Mouse (Mus musculus) neural tube, embryonic 14.5 days (tissue): ENCODE measurements around the gene Ccdc97. TPM values are rescaled to one million over a fixed set of nuclear protein-coding genes. Genes with fewer than 3 reads are reported as not detected.

Experiments used
- ATAC-seq: fragments of 200-750 bp; cut with Nextera tagmentation; 2 replicates; pipeline ENCODE4 v1.8.0; 2017; ENCODE audit warnings: low read depth, mild to moderate bottlenecking, moderate TSS enrichment, moderate library complexity
- H3K27ac ChIP-seq: fragments of 300-500 bp; sonication (generic); 2 replicates; pipeline ENCODE4 v1.5.1; 2014; ENCODE audit warnings: low read depth, mild to moderate bottlenecking, control low read depth, low read length, moderate library complexity, mixed read lengths
- H3K27me3 ChIP-seq: fragments of 300-500 bp; sonication (generic); 2 replicates; pipeline ENCODE4 v1.6.1; 2014; ENCODE audit warnings: low read length; ENCODE audit not compliant: control insufficient read depth, insufficient read depth
- H3K36me3 ChIP-seq: fragments of 300-500 bp; sonication (generic); 2 replicates; pipeline ENCODE4 v1.6.1; 2014; ENCODE audit warnings: low read length, mixed read lengths; ENCODE audit not compliant: control insufficient read depth, insufficient read depth
- H3K4me1 ChIP-seq: fragments of 300-500 bp; sonication (generic); 2 replicates; pipeline ENCODE4 v1.6.1; 2014; ENCODE audit warnings: low read length; ENCODE audit not compliant: control insufficient read depth, insufficient read depth
- H3K4me2 ChIP-seq: fragments of 300-500 bp; sonication (generic); 2 replicates; pipeline ENCODE4 v1.6.1; 2014; ENCODE audit warnings: mild to moderate bottlenecking, low read depth, low read length, control low read depth
- H3K4me3 ChIP-seq: fragments of 300-500 bp; sonication (generic); 2 replicates; pipeline ENCODE4 v1.5.1; 2014; ENCODE audit warnings: low read depth, low read length, control low read depth, mixed read lengths
- H3K9ac ChIP-seq: fragments of 300-500 bp; sonication (generic); replicated peaks from 2 replicates; pipeline ENCODE4 v1.6.1; 2014; ENCODE audit warnings: low read depth, mild to moderate bottlenecking, control low read depth, low read length, mixed read lengths
- H3K9me3 ChIP-seq: fragments of 300-500 bp; sonication (generic); 2 replicates; pipeline ENCODE4 v1.6.1; 2016; ENCODE audit warnings: low read length; ENCODE audit not compliant: control insufficient read depth
- WGBS: fragments of 180-500 bp; shearing (Covaris S2); extraction: QIAGEN DNeasy Blood & Tissue Kit; methylation state at CpG from one replicate; pipeline ENCODE4 v1.1.7; 2014; 5-methylcytosine and 5-hydroxymethylcytosine counted together
- polyA plus RNA-seq: library from polyadenylated mRNA; unstranded; fragments of >200 nt; fragmentation: Nextera tagmentation; extraction: Ambion mirVana; gene quantifications from 2 replicates; pipeline ENCODE4 v1.2.1, GENCODE M21; 2014

Gene Ccdc97
- polyA plus RNA-seq, 1 experiment from 2014 or later: 42.4 TPM

GRCm38 (mm10) chr7:25754439-25754737 lies 35.5 kb upstream of the Ccdc97 start:
- H3K4me3 ChIP-seq: peak overlapping the region; percentile 96
- H3K4me1 ChIP-seq: peaks cover 19% of the 10 kb centered on the region
- H3K27me3 ChIP-seq: no peaks in the 10 kb centered on the region
- H3K36me3 ChIP-seq: peaks cover 13% of the 10 kb centered on the region
- H3K27ac ChIP-seq: peak overlapping the region; percentile 95
- ATAC-seq: no peak
- peak overlapping the region; percentile 96 for H3K9ac ChIP-seq
- no peaks in the 10 kb centered on the region for H3K9me3 ChIP-seq
- under 1% methylated on average over 30 of the region's 30 CpGs for WGBS
- H3K4me2 ChIP-seq: peak overlapping the region; percentile 99

DNA sequence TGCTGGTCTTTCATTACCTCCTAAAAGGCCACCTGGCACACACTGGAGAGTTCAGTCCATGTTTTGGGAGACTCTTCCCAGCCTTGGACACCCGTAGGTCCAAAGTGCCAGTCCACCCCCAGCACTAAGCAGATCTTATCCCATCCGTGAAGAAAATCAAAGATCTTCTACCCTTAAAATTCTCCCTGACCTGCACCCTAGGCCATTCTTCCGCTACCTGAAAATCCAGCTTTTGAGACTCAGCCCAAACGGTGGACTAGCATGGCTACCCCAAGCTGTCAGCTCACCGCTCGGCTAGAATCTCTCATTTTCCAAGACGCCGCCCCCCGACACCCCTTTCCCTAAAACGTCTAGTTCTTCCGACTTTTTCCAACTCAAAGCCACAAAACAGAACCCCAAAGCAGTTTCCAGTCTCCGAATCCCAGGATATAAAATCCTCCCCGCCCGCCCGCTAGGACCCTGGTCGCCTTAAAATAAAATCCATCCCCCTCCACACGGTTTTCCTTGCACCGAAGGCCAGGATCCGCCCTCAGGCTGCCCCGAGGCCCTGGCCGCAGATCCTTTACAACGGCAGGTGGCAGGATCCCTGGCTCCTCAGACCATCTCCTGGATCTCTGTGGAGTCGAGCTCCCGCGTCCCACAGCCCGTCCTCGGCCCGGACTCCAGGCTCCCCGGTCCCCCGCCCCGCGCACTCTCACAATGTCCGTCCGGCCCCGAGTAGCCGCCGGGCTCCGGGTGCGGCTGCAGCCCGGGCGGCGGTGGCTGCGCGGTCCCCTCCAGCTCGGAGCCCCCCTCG lies 35.0 kb upstream of the Ccdc97 start:
- no peak; the same call in 1 of the 2 replicates for ATAC-seq
- Histone ChIP-seq H3K27ac (peak overlapping the region; percentile 95), H3K4me3 (peak overlapping the region; percentile 96), H3K9me3 (no peaks in the 10 kb centered on the region), H3K4me2 (peak overlapping the region; percentile 99), H3K4me1 (peaks cover 19% of the 10 kb centered on the region), H3K36me3 (peaks cover 17% of the 10 kb centered on the region), H3K9ac (peak overlapping the region; percentile 96), H3K27me3 (no peaks in the 10 kb centered on the region)
- WGBS: under 1% methylated on average over 38 of the region's 46 CpGs

- Histone ChIP-seq H3K4me1 (peaks cover 19% of the 10 kb centered on the region), H3K36me3 (peaks cover 24% of the 10 kb centered on the region), H3K4me2 (peak overlapping the region; percentile 99), H3K27me3 (no peaks in the 10 kb centered on the region), H3K4me3 (peak overlapping the region; percentile 96), H3K27ac (no peak overlapping the region), H3K9me3 (no peaks in the 10 kb centered on the region), H3K9ac (peak overlapping the region; percentile 96)
- no peak for ATAC-seq
These were observed 34.2 kb upstream of the Ccdc97 start for GRCm38 (mm10) chr7:25753076-25753475.

- Histone ChIP-seq H3K4me3 (no peak overlapping the region), H3K27ac (no peak overlapping the region), H3K27me3 (no peaks in the 10 kb centered on the region), H3K36me3 (peaks cover 82% of the 10 kb centered on the region), H3K4me1 (peaks cover 2% of the 10 kb centered on the region; the same call in 1 of the 2 replicates), H3K4me2 (no peak overlapping the region), H3K9ac (no peak overlapping the region), H3K9me3 (no peaks in the 10 kb centered on the region)
- no peak for ATAC-seq
- 80% methylated on average over 3 of the region's 3 CpGs for WGBS
These were observed 28.0 kb upstream of the Ccdc97 start for GRCm38 (mm10) chr7:25746844-25747243.

DNA sequence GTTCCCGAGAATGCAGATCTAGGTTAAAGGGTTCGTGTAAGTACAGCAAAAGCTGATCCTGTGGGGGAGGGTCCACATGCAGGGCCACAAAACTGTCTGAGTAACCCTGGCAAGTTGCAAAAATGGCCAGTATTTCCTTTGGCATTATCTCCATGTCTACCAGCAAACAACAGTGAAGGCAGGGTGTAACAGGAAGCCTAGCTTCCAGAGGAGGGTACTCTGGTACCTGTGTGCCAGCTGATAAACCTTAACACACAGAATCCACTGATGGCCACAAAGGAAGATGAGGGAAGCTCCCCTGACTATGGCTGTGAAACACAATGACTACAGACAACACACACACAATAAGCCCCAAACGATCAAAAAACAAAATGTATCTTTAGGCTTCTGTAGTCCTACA lies 19.4 kb upstream of the Ccdc97 start:
- Histone ChIP-seq H3K4me2 (no peak overlapping the region), H3K27ac (no peak overlapping the region), H3K9me3 (no peaks in the 10 kb centered on the region), H3K36me3 (peaks cover 76% of the 10 kb centered on the region), H3K9ac (no peak overlapping the region), H3K27me3 (no peaks in the 10 kb centered on the region), H3K4me3 (no peak overlapping the region), H3K4me1 (no peaks in the 10 kb centered on the region)
- 98% methylated on average over 3 of the region's 3 CpGs for WGBS
- ATAC-seq: no peak

DNA sequence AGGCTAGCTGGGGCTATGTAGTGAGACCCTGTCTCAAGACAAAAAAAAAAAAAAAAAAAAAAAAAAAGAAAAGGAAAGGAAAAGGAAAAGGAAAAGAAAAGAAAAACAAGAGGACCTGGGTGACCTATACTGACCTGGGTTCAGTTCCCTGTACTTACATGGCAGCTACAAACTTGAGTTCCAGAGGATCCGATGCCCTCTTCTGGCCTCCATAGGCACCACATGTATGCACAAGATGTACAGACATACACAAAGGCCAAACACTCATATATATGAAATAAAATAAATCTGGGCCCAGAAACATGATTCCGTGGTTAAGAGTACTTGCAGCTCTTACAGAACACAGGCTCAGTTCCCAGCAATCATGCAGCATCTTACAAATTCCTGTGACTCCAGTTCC lies 18.0 kb upstream of the Ccdc97 start:
- no peaks in the 10 kb centered on the region for H3K9me3 ChIP-seq
- 100% methylated on average over 2 of the region's 2 CpGs for WGBS
- no peak overlapping the region for H3K9ac ChIP-seq
- no peaks in the 10 kb centered on the region for H3K27me3 ChIP-seq
- H3K4me3 ChIP-seq: no peak overlapping the region
- H3K27ac ChIP-seq: no peak overlapping the region
- H3K4me1 ChIP-seq: no peaks in the 10 kb centered on the region
- H3K36me3 ChIP-seq: peaks cover 78% of the 10 kb centered on the region
- ATAC-seq: no peak
- no peak overlapping the region for H3K4me2 ChIP-seq

- H3K27ac ChIP-seq: no peak overlapping the region
- no peaks in the 10 kb centered on the region for H3K27me3 ChIP-seq
- ATAC-seq: no peak
- WGBS: 86% methylated on average over 4 of the region's 4 CpGs
- H3K4me3 ChIP-seq: no peak overlapping the region
- no peak overlapping the region for H3K9ac ChIP-seq
- H3K36me3 ChIP-seq: peaks cover 75% of the 10 kb centered on the region
- no peak overlapping the region for H3K4me2 ChIP-seq
- H3K4me1 ChIP-seq: no peaks in the 10 kb centered on the region
- H3K9me3 ChIP-seq: no peaks in the 10 kb centered on the region
These were observed 16.1 kb upstream of the Ccdc97 start for GRCm38 (mm10) chr7:25734991-25735390.

GRCm38 (mm10) chr7:25731294-25732055 lies 12.6 kb upstream of the Ccdc97 start:
- Histone ChIP-seq H3K9me3 (no peaks in the 10 kb centered on the region), H3K4me3 (no peak overlapping the region), H3K4me1 (no peaks in the 10 kb centered on the region), H3K9ac (no peak overlapping the region), H3K4me2 (no peak overlapping the region), H3K36me3 (peaks cover 82% of the 10 kb centered on the region), H3K27ac (no peak overlapping the region), H3K27me3 (no peaks in the 10 kb centered on the region)
- WGBS: 96% methylated on average over 8 of the region's 8 CpGs
- no peak for ATAC-seq

- Histone ChIP-seq H3K4me3 (no peak overlapping the region), H3K9ac (no peak overlapping the region), H3K9me3 (no peaks in the 10 kb centered on the region), H3K27me3 (no peaks in the 10 kb centered on the region), H3K4me2 (no peak overlapping the region), H3K36me3 (peaks cover 83% of the 10 kb centered on the region), H3K4me1 (no peaks in the 10 kb centered on the region), H3K27ac (no peak overlapping the region)
- WGBS: 79% methylated on average over 2 of the region's 2 CpGs
- no peak for ATAC-seq
These were observed 11.0 kb upstream of the Ccdc97 start for GRCm38 (mm10) chr7:25729862-25730261.
